Mouse (Mus musculus) limb, embryonic 11.5 days (tissue): ENCODE measurements around the gene Rspo1. TPM values are rescaled to one million over a fixed set of nuclear protein-coding genes. Genes with fewer than 3 reads are reported as not detected.

ENCODE experiments used
- ATAC-seq: fragments of 200-750 bp; cut with Nextera tagmentation; 2 replicates; pipeline ENCODE4 v1.8.0; 2017; ENCODE audit warnings: low read depth; ENCODE audit not compliant: insufficient number of reproducible peaks, low FRiP score, low TSS enrichment
- DNase-seq: peaks from one replicate; pipeline ENCODE4 v3.0.0-alpha.2; 2015; ENCODE audit warnings: low spot score
- H3K27ac ChIP-seq: fragments of 300-500 bp; sonication (generic); replicated peaks from 2 replicates; pipeline ENCODE4 v1.5.1; 2014; ENCODE audit warnings: low read depth, mild to moderate bottlenecking, low read length
- H3K27me3 ChIP-seq: fragments of 300-500 bp; sonication (generic); 2 replicates; pipeline ENCODE4 v1.6.1; 2014; ENCODE audit warnings: mild to moderate bottlenecking, low read length, mixed read lengths; ENCODE audit not compliant: control insufficient read depth, insufficient read depth
- H3K36me3 ChIP-seq: fragments of 300-500 bp; sonication (generic); 2 replicates; pipeline ENCODE4 v1.6.1; 2014; ENCODE audit warnings: mild to moderate bottlenecking, low read length, moderate library complexity, mixed read lengths; ENCODE audit not compliant: control insufficient read depth, insufficient read depth
- H3K4me1 ChIP-seq: fragments of 300-500 bp; sonication (generic); 2 replicates; pipeline ENCODE4 v1.6.1; 2014; ENCODE audit warnings: low read length, mixed read lengths; ENCODE audit not compliant: control insufficient read depth, insufficient read depth
- H3K4me2 ChIP-seq: fragments of 300-500 bp; sonication (generic); 2 replicates; pipeline ENCODE4 v1.6.1; 2014; ENCODE audit warnings: low read depth, mild to moderate bottlenecking, moderate library complexity; ENCODE audit not compliant: severe bottlenecking
- H3K4me3 ChIP-seq: fragments of 300-500 bp; sonication (generic); 2 replicates; pipeline ENCODE4 v1.5.1; 2014; ENCODE audit warnings: low read depth, low read length
- H3K9ac ChIP-seq: fragments of 300-500 bp; sonication (generic); 2 replicates; pipeline ENCODE4 v1.6.1; 2014; ENCODE audit warnings: mild to moderate bottlenecking, low read length
- H3K9me3 ChIP-seq: fragments of 300-500 bp; sonication (generic); 2 replicates; pipeline ENCODE4 v1.6.1; 2016; ENCODE audit warnings: low read length; ENCODE audit not compliant: control insufficient read depth
- WGBS: fragments of 180-500 bp; shearing (Covaris S2); extraction: QIAGEN DNeasy Blood & Tissue Kit; methylation state at CpG from one replicate; pipeline ENCODE4 v1.1.7; 2014; 5-methylcytosine and 5-hydroxymethylcytosine counted together
- polyA plus RNA-seq: library from polyadenylated mRNA; unstranded; fragments of >200 nt; fragmentation: Nextera tagmentation; extraction: Ambion mirVana; gene quantifications from 2 replicates; pipeline ENCODE4 v1.2.1, GENCODE M21; 2014

The Rspo1 gene
- polyA plus RNA-seq, 1 experiment from 2014 or later, result 3.1 TPM

DNA sequence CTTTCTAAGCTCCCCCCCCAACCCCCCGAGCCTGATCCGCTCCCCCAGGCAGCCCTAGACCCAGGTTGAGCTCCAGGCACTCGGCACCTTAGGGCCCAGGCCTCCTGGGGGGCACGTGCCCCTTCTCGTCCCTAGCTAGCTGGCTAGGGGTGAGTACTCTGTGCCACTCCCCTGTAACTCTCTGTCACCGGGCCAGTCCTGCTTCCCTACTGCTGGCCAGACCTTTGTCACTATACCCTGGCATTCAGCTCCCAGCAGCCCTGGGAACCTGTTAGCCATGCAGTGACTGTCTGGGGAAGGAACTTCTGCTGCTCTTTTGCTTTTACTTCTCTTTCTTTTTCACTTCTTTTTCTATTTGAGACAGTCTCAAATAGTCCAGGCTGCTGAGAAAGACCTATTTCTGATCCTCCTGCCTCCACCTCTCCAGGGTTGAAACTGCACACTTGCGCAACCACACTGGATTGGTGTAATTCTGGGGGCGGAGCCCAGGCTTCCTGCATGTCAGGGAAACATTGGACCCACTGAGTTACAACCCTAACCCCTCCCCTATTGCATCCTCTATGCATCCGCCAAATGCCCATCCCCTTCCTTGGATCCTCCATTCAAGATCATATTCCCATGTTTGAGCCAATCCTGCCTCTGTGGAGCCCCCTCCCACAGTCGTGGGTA lies 11.4 kb downstream of the Rspo1 start:
- no peak overlapping the region for H3K9ac ChIP-seq
- no peaks in the 10 kb centered on the region for H3K9me3 ChIP-seq
- no peak overlapping the region for H3K4me2 ChIP-seq
- H3K27me3 ChIP-seq, result 0 out of 2 replicates have a peak, but pooled peaks cover 2% of the 10 kb centered on the region
- H3K36me3 ChIP-seq, result no peaks in the 10 kb centered on the region
- no peak overlapping the region for H3K4me3 ChIP-seq
- DNase-seq, result no peak
- H3K4me1 ChIP-seq, result no peaks in the 10 kb centered on the region
- no peak overlapping the region for H3K27ac ChIP-seq
- WGBS, result 72% methylated on average over 10 of the region's 10 CpGs
- no peak for ATAC-seq

DNA sequence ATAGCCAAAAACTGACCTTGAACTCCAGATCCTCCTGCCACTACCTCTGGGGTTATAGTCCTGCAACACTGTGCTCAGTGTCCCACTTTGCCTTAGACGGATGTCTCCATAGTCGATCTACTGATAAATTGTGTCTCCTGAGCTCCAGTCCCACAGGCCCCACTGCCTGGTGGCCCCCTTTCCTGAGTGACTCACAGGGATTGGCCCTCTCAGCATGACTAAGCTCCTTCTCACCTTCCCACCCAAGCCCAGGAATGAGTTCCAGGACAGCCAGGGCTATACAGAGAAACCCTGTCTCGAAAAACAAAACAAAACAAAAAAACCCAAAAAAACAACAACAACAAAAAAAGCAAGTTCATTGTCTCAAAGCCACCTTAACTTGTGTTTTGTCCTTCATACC lies 13.3 kb downstream of the Rspo1 start:
- no peak overlapping the region for H3K27ac ChIP-seq
- peaks cover 3% of the 10 kb centered on the region for H3K27me3 ChIP-seq

DNA sequence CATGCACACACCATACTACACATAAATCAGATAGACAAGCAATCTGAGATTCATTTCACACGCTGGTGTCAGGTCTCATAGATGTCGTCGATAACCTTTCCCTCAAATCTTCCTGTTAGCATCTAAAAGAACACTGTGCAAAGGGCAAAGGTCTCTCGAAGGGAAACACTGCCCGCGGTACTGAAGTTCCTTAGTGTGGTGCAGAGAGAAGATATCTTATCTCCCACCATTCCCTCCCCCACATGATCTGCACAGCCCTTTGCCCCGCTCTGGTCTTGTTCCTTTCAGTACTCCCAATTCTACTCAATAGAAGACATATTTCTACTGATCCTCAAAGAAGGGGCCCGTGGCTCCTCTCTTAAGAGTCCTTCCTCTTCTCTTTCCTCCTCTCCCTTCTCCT lies 16.7 kb downstream of the Rspo1 start:
- H3K27me3 ChIP-seq, result peaks cover 32% of the 10 kb centered on the region
- H3K36me3 ChIP-seq, result no peaks in the 10 kb centered on the region
- no peak for ATAC-seq
- no peak overlapping the region for H3K9ac ChIP-seq
- H3K4me2 ChIP-seq, result no peak overlapping the region
- WGBS, result 77% methylated on average over 8 of the region's 8 CpGs
- no peaks in the 10 kb centered on the region for H3K9me3 ChIP-seq
- H3K27ac ChIP-seq, result no peak overlapping the region
- DNase-seq, result no peak
- no peak overlapping the region for H3K4me3 ChIP-seq
- H3K4me1 ChIP-seq, result no peaks in the 10 kb centered on the region

More for the DNA sequence above, 13.3 kb downstream of the Rspo1 start:
- H3K9me3 ChIP-seq, result no peaks in the 10 kb centered on the region
- no peak for DNase-seq
- H3K4me3 ChIP-seq, result no peak overlapping the region
- 87% methylated on average over 3 of the region's 3 CpGs for WGBS
- H3K36me3 ChIP-seq, result no peaks in the 10 kb centered on the region
- no peak for ATAC-seq
- no peaks in the 10 kb centered on the region for H3K4me1 ChIP-seq
- H3K9ac ChIP-seq, result no peak overlapping the region
- no peak overlapping the region for H3K4me2 ChIP-seq

DNA sequence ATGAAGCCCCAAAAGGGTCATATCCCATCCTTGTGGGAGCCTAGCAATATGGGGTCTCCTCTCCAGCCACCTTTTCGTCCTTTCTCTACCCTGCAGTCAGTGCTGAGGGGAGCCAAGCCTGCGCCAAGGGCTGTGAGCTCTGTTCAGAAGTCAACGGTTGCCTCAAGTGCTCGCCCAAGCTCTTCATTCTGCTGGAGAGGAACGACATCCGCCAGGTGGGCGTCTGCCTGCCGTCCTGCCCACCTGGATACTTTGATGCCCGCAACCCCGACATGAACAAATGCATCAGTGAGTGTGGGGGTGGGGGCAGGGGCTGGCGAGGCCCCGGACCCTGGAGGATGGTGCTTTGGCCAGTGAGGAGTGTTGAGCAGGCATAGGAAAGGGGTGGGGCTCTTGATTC lies 18.7 kb downstream of the Rspo1 start:
- H3K9me3 ChIP-seq, result no peaks in the 10 kb centered on the region
- WGBS, result 40% methylated on average over 12 of the region's 12 CpGs
- no peak for ATAC-seq
- no peaks in the 10 kb centered on the region for H3K36me3 ChIP-seq
- peaks cover 39% of the 10 kb centered on the region for H3K27me3 ChIP-seq
- no peaks in the 10 kb centered on the region for H3K4me1 ChIP-seq
- H3K4me3 ChIP-seq, result no peak overlapping the region
- H3K4me2 ChIP-seq, result no peak overlapping the region
- no peak overlapping the region for H3K27ac ChIP-seq
- DNase-seq, result no peak
- no peak overlapping the region for H3K9ac ChIP-seq

DNA sequence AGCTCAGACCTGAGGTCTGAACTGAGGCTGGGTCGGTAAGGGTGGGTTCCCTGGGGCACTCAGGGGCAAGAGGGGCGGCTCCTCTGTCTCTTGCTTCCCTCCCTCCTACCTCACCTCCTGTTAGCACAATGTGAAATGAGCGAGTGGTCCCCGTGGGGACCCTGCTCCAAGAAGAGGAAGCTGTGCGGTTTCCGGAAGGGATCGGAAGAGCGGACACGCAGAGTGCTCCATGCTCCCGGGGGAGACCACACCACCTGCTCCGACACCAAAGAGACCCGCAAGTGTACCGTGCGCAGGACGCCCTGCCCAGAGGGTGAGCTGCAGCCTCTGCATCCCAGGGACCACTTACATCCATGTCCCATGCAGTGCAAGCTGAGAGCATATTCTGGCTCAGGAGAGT lies 21.2 kb downstream of the Rspo1 start:
- no peak overlapping the region for H3K9ac ChIP-seq
- WGBS, result 52% methylated on average over 15 of the region's 15 CpGs
- DNase-seq (no peak), ATAC-seq (no peak)
- peaks cover 42% of the 10 kb centered on the region for H3K27me3 ChIP-seq
- no peak overlapping the region for H3K4me2 ChIP-seq
- H3K36me3 ChIP-seq, result no peaks in the 10 kb centered on the region
- H3K4me1 ChIP-seq, result no peaks in the 10 kb centered on the region
- no peak overlapping the region for H3K4me3 ChIP-seq
- no peak overlapping the region for H3K27ac ChIP-seq
- H3K9me3 ChIP-seq, result no peaks in the 10 kb centered on the region

DNA sequence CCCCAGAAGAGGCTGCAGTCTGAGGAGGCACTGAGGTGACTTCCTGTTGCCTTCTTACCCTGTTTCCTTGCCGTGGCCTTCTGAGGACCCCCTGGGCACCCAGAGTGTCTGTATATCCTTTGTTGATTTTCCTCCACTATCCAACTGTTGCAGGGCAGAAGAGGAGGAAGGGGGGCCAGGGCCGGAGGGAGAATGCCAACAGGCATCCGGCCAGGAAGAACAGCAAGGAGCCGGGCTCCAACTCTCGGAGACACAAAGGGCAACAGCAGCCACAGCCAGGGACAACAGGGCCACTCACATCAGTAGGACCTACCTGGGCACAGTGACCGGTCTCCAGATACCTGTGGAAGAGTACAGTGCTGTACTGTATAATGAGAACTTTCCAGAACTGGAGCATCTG lies 22.0 kb downstream of the Rspo1 start:
- Histone ChIP-seq H3K36me3 (no peaks in the 10 kb centered on the region), H3K9ac (no peak overlapping the region), H3K4me1 (no peaks in the 10 kb centered on the region), H3K4me2 (no peak overlapping the region), H3K4me3 (no peak overlapping the region), H3K9me3 (no peaks in the 10 kb centered on the region), H3K27ac (no peak overlapping the region), H3K27me3 (peaks cover 42% of the 10 kb centered on the region)
- DNase-seq (no peak), ATAC-seq (no peak)
- 69% methylated on average over 6 of the region's 6 CpGs for WGBS

DNA sequence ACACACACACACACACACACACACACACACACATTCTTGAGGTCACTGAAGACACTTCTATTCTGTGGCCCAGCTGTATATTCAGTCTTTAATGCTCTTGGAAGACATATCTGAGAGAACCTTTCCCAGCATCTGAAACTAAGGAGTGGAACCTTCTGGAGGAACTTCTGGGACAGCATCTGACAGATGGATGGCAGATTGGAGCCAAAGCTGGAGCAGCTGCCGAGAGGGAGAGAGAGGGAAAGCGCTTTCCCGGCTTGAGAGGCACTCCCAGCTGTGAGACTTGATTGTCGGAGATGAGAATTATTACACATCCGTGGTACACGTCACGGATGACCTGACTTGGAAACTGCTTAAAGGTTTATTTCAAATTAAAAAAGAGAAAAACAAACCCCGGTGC lies 22.5 kb downstream of the Rspo1 start:
- H3K9me3 ChIP-seq, result no peaks in the 10 kb centered on the region
- DNase-seq, result no peak
- no peak for ATAC-seq
- H3K27me3 ChIP-seq, result peaks cover 42% of the 10 kb centered on the region
- no peak overlapping the region for H3K4me3 ChIP-seq
- no peak overlapping the region for H3K27ac ChIP-seq
- 60% methylated on average over 8 of the region's 8 CpGs for WGBS
- no peak overlapping the region for H3K9ac ChIP-seq
- H3K4me1 ChIP-seq, result no peaks in the 10 kb centered on the region
- H3K4me2 ChIP-seq, result no peak overlapping the region
- no peaks in the 10 kb centered on the region for H3K36me3 ChIP-seq

DNA sequence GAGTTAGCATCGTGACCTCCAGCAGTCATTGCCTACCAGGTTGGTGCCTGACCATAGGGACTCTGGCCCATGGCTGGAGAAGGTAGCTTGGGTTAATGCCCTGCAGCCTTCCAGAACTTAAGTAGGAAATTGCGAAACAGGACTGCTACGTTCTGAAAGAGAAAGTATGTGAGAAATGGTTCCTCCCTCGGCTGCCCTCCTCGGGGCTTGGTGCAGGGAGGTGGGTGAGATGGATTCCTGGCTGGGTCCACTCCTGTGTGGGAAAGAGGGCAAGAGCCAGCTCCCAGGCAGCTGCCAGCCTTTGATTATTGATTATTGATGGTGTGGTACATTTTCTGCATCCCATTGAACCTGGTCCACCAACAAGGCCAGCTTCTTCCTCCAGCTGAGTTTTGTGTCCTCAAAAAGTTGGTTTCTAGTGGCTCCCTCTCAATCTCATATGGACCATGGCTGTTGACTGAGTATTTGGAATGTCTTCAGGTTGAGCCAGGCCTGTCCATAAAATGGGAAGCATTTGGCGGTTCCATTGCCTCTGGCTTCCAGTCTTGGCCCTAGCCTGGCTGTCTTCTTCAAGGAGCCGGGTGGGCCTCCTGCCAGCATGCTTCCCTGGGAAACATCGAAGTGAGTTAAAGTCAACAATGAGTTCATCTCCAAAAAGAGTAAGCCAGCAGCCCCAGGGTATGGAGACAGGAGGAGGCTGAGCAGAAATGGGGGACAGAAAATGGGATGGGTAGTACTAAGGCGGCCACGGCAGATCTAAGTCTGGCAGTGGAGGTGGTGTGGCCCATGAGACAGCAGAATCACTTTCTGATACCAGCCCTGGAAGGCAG lies 29.8 kb downstream of the Rspo1 start, which contains the start of gene Gnl2:
Gene Gnl2 (plus strand): TSS at position 780 of the 830 bp plus-strand sequence.
- H3K4me1 ChIP-seq, result no peaks in the 10 kb centered on the region
- WGBS, result 86% methylated on average over 10 of the region's 10 CpGs
- no peaks in the 10 kb centered on the region for H3K9me3 ChIP-seq
- H3K36me3 ChIP-seq, result no peaks in the 10 kb centered on the region
- H3K4me2 ChIP-seq, result no peak within 1 kb of the TSS
- ATAC-seq (no peak), DNase-seq (no peak)
- 0 out of 2 replicates have a peak, but pooled peaks cover 2% of the 10 kb centered on the region for H3K27me3 ChIP-seq
- H3K4me3 ChIP-seq, result no peak within 1 kb of the TSS
- H3K27ac ChIP-seq, result no peak within 1 kb of the TSS
- H3K9ac ChIP-seq, result no peak within 1 kb of the TSS
